Mouse (Mus musculus) right cerebral cortex, postnatal 4 days (tissue): ENCODE results near the gene AU040320.
A peak's percentile ranks its signal among the peaks of the same experiment; 100 is the strongest.

Experiments used
- DNase-seq: peaks from one replicate; pipeline ENCODE4 v3.0.0-alpha.2; 2022

Gene AU040320

GRCm38 (mm10) chr4:126753268-126754230, at the start of gene AU040320, which contains the start of gene Ncdn:
Gene AU040320, plus strand, starts transcription at chr4:126753544.
Gene Ncdn, minus strand, starts transcription at chr4:126753438.
- peak; percentile 96 for DNase-seq

GRCm38 (mm10) chr4:126706630-126707438, 46.5 kb upstream of the AU040320 start:
- no peak for DNase-seq

- no peak for DNase-seq
Observed at GRCm38 (mm10) chr4:126707439-126707826, 45.9 kb upstream of the AU040320 start.

GRCm38 (mm10) chr4:126732111-126732510, 21.2 kb upstream of the AU040320 start:
- DNase-seq = no peak

GRCm38 (mm10) chr4:126732531-126733380, 20.6 kb upstream of the AU040320 start:
- DNase-seq = no peak

GRCm38 (mm10) chr4:126734001-126734603, 19.2 kb upstream of the AU040320 start:
- DNase-seq = no peak

- DNase-seq = no peak
Observed at GRCm38 (mm10) chr4:126734700-126735381, 18.5 kb upstream of the AU040320 start.

- no peak for DNase-seq
Observed at GRCm38 (mm10) chr4:126735382-126736000, 17.9 kb upstream of the AU040320 start.

GRCm38 (mm10) chr4:126736001-126736414, 17.3 kb upstream of the AU040320 start, which contains the start of gene Tfap2e:
Gene Tfap2e, minus strand, starts transcription at chr4:126736240.
- DNase-seq = no peak

- DNase-seq = no peak
Observed at GRCm38 (mm10) chr4:126739966-126740676, 13.2 kb upstream of the AU040320 start.

GRCm38 (mm10) chr4:126741448-126741847, 11.9 kb upstream of the AU040320 start:
- peak; percentile 83 for DNase-seq

GRCm38 (mm10) chr4:126742976-126743375, 10.4 kb upstream of the AU040320 start:
- DNase-seq = no peak

- DNase-seq = no peak
Observed at GRCm38 (mm10) chr4:126743713-126744112, 9.6 kb upstream of the AU040320 start.

- DNase-seq = no peak
Observed at GRCm38 (mm10) chr4:126744831-126745230, 8.5 kb upstream of the AU040320 start.

- DNase-seq = peak; percentile 73
Observed at GRCm38 (mm10) chr4:126745506-126746193, 7.7 kb upstream of the AU040320 start.

GRCm38 (mm10) chr4:126746194-126746840, 7.0 kb upstream of the AU040320 start:
- no peak for DNase-seq

GRCm38 (mm10) chr4:126748381-126748780, 5.0 kb upstream of the AU040320 start:
- DNase-seq = no peak

- no peak for DNase-seq
Observed at GRCm38 (mm10) chr4:126749553-126749952, 3.8 kb upstream of the AU040320 start.
